Mouse (Mus musculus): ENCODE measurements around the gene Glyr1. TPM values are rescaled to one million over a fixed set of nuclear protein-coding genes. Genes with fewer than 3 reads are reported as not detected.

Glyr1 gene
- total RNA-seq, 1 experiment from 2014 or later = 106 TPM

Other genes starting within 250 kb of the Glyr1 start
- not detected in 2 replicates for gene 4930562C15Rik, start 214.4 kb downstream of the Glyr1 start, total RNA-seq (2021)
- 41.3 and 44.3 TPM in 2 replicates for gene Ubald1, start 169.5 kb downstream of the Glyr1 start, total RNA-seq (2021)
- 75.1 and 85.4 TPM in 2 replicates for gene Mgrn1, start 163.6 kb downstream of the Glyr1 start, total RNA-seq (2021)
- 63.9 and 76.9 TPM in 2 replicates for gene Nudt16l1, start 111.1 kb downstream of the Glyr1 start, total RNA-seq (2021)
- 48.5 and 51.3 TPM in 2 replicates for gene Anks3, start 85.7 kb downstream of the Glyr1 start, total RNA-seq (2021)
- gene Sept12, start 52.0 kb downstream of the Glyr1 start, total RNA-seq (2021) = not detected in 2 replicates
- gene Smim22, start 42.6 kb downstream of the Glyr1 start, total RNA-seq (2021) = not detected in 2 replicates
- 19.9 and 23.8 TPM in 2 replicates for gene Rogdi, start 36.3 kb downstream of the Glyr1 start, total RNA-seq (2021)
- gene Ubn1, start 194 bp upstream of the Glyr1 start, total RNA-seq (2021) = 43.6 and 46.7 TPM in 2 replicates
- 1.5 and 2.2 TPM in 2 replicates for gene Ppl, start 82.6 kb upstream of the Glyr1 start, total RNA-seq (2021)
- 0.15 TPM in 1 of 2 replicates, not detected in the other for gene Sec14l5, start 97.2 kb upstream of the Glyr1 start, total RNA-seq (2021)
- gene Nagpa, start 154.1 kb upstream of the Glyr1 start, total RNA-seq (2021) = 30.8 and 31.5 TPM in 2 replicates
- gene AU021092, start 172.4 kb upstream of the Glyr1 start, total RNA-seq (2021) = 10.8 and 14.5 TPM in 2 replicates
- gene Alg1, start 183.8 kb upstream of the Glyr1 start, total RNA-seq (2021) = 37.8 and 42.6 TPM in 2 replicates
- gene Eef2kmt, start 206.1 kb upstream of the Glyr1 start, total RNA-seq (2021) = 30.2 and 35.6 TPM in 2 replicates

Data from adrenal gland, postnatal 25 days (tissue).